Mouse (Mus musculus): ENCODE measurements around the gene Nacc1.
A peak's percentile ranks its signal among the peaks of the same experiment; 100 is the strongest.

The Nacc1 gene

GRCm38 (mm10) chr8:84698288-84698687 is 10.6 kb upstream of the Nacc1 start:
- no peak for DNase-seq

- DNase-seq, result no peak
Observed at GRCm38 (mm10) chr8:84697166-84698130, 9.8 kb upstream of the Nacc1 start.

- no peak for DNase-seq
Observed at GRCm38 (mm10) chr8:84695140-84695539, 7.5 kb upstream of the Nacc1 start.

- DNase-seq, result no peak
Observed at GRCm38 (mm10) chr8:84693332-84693731, 5.7 kb upstream of the Nacc1 start.

- DNase-seq, result peak; percentile 94
Observed at GRCm38 (mm10) chr8:84689091-84689915, 1.6 kb upstream of the Nacc1 start.

GRCm38 (mm10) chr8:84687003-84687704 is 508 bp downstream of the Nacc1 start:
- DNase-seq, result peak; percentile 26

- peak; percentile 50 for DNase-seq
Observed at GRCm38 (mm10) chr8:84686191-84687002, 1.3 kb downstream of the Nacc1 start, which contains the start of gene Trmt1. Gene Trmt1, plus strand, starts transcription at chr8:84686307.

GRCm38 (mm10) chr8:84684537-84684936 is 3.1 kb downstream of the Nacc1 start:
- no peak for DNase-seq

GRCm38 (mm10) chr8:84682257-84682656 is 5.4 kb downstream of the Nacc1 start:
- no peak for DNase-seq

GRCm38 (mm10) chr8:84681476-84681875 is 6.2 kb downstream of the Nacc1 start:
- DNase-seq, result no peak

- no peak for DNase-seq
Observed at GRCm38 (mm10) chr8:84677305-84677704, 10.4 kb downstream of the Nacc1 start.

- DNase-seq, result peak; percentile 28
Observed at GRCm38 (mm10) chr8:84670295-84671006, 17.2 kb downstream of the Nacc1 start.

- DNase-seq, result peak; percentile 23
Observed at GRCm38 (mm10) chr8:84668731-84669485, 18.8 kb downstream of the Nacc1 start.

- DNase-seq, result no peak
Observed at GRCm38 (mm10) chr8:84668081-84668480, 19.6 kb downstream of the Nacc1 start.

GRCm38 (mm10) chr8:84665385-84665893 is 22.2 kb downstream of the Nacc1 start:
- DNase-seq, result no peak

- DNase-seq, result peak; percentile 83
Observed at GRCm38 (mm10) chr8:84664566-84665384, 22.9 kb downstream of the Nacc1 start.

GRCm38 (mm10) chr8:84663483-84664327 is 24.0 kb downstream of the Nacc1 start:
- DNase-seq, result peak; percentile 97

GRCm38 (mm10) chr8:84662581-84663065 is 25.0 kb downstream of the Nacc1 start, which contains the start of gene Ier2:
Gene Ier2, minus strand, starts transcription at chr8:84662852.
- peak; percentile 96 for DNase-seq
